Mouse (Mus musculus): Measurements from ENCODE around the gene Rbms3. TPM values are rescaled to one million over a fixed set of nuclear protein-coding genes. Genes with fewer than 3 reads are reported as not detected.
A peak's percentile ranks its signal among the peaks of the same experiment; 100 is the strongest.

The Rbms3 gene
- polyA plus RNA-seq, 1 experiment from 2014 or later: 117 TPM

DNA sequence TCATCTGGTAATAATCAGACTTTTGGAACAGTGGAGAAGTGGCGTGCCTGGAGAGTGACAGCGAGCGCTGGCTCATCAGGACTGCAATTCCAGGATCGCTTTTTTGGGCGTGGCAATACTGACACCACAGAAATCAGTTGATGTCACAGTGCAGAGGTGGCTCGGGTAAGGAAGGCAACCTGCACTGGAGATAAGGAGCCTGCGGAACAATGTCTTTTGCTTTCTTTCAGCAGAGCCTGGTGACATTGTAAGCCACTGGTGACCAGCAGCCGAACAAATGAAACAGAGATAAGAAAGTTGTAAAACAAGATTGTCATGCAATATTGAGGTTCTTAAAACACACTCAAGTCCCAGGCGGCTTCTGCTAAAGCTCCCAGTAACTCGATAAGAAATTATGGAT, 998.9 kb downstream of the Rbms3 start:
- Histone ChIP-seq H3K27me3 (ENCODE audit: insufficient read depth, low read length) (no peaks in the 10 kb centered on the region), H3K9ac (no peak overlapping the region), H3K4me2 (no peak overlapping the region), H3K4me1 (ENCODE audit: insufficient read depth) (no peaks in the 10 kb centered on the region), H3K36me3 (ENCODE audit: insufficient read depth) (no peaks in the 10 kb centered on the region), H3K27ac (ENCODE audit: low read depth) (no peak overlapping the region), H3K4me3 (ENCODE audit: low read depth, low read length) (no peak overlapping the region), H3K9me3 (ENCODE audit: low read depth, low read length) (no peaks in the 10 kb centered on the region)
- DNase-seq (no peak), ATAC-seq (ENCODE audit: insufficient read depth) (no peak)
- 47% methylated on average over 10 of the region's 10 CpGs for WGBS
- no peak for TF ChIP-seq CTCF (IDR thresholded peaks at IDR 0.05; ENCODE audit: low read depth)

GRCm38 (mm10) chr9:116620434-116620833, 1009.3 kb downstream of the Rbms3 start:
- no peaks in the 10 kb centered on the region for H3K4me1 ChIP-seq (ENCODE audit: insufficient read depth)
- no peak for DNase-seq

DNA sequence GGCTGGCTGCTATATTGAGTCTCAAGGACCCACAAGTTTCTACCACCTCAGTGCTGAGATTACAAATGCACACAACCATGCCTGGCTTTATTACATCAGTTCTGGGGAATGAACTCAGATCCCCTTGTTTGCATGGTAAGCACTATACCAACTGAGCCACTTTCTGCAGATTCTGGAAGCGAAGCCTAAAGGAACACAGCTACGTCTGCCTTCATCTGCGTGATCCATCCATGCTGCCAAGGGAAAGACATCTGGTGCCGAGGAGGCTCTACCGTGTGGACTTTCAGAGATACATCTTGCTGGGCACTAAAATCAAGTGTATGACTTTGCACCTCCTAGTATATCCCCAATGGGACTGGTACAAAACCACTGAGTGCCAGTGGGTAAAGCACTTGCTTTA, 1010.8 kb downstream of the Rbms3 start:
- Histone ChIP-seq H3K9me3 (ENCODE audit: low read depth, low read length) (no peaks in the 10 kb centered on the region), H3K36me3 (ENCODE audit: insufficient read depth) (peaks cover 5% of the 10 kb centered on the region; the same call in 1 of the 2 replicates), H3K27me3 (ENCODE audit: insufficient read depth, low read length) (no peaks in the 10 kb centered on the region), H3K4me3 (ENCODE audit: low read depth, low read length) (no peak overlapping the region), H3K4me1 (ENCODE audit: insufficient read depth) (no peaks in the 10 kb centered on the region), H3K27ac (ENCODE audit: low read depth) (no peak overlapping the region), H3K4me2 (no peak overlapping the region), H3K9ac (no peak overlapping the region)
- DNase-seq: no peak
- 95% methylated on average over 5 of the region's 5 CpGs for WGBS
- no peak for TF ChIP-seq CTCF (IDR thresholded peaks at IDR 0.05; ENCODE audit: low read depth)
- no peak for ATAC-seq (ENCODE audit: insufficient read depth)

More at GRCm38 (mm10) chr9:116620434-116620833, 1009.3 kb downstream of the Rbms3 start:
- 71% methylated on average over 5 of the region's 5 CpGs for WGBS
- Histone ChIP-seq H3K4me2 (no peak overlapping the region), H3K36me3 (ENCODE audit: insufficient read depth) (peaks cover 5% of the 10 kb centered on the region; the same call in 1 of the 2 replicates), H3K9me3 (ENCODE audit: low read depth, low read length) (no peaks in the 10 kb centered on the region), H3K9ac (no peak overlapping the region), H3K27me3 (ENCODE audit: insufficient read depth, low read length) (no peaks in the 10 kb centered on the region), H3K27ac (ENCODE audit: low read depth) (no peak overlapping the region), H3K4me3 (ENCODE audit: low read depth, low read length) (no peak overlapping the region)
- ATAC-seq (ENCODE audit: insufficient read depth): no peak
- no peak for TF ChIP-seq CTCF (IDR thresholded peaks at IDR 0.05; ENCODE audit: low read depth)

DNA sequence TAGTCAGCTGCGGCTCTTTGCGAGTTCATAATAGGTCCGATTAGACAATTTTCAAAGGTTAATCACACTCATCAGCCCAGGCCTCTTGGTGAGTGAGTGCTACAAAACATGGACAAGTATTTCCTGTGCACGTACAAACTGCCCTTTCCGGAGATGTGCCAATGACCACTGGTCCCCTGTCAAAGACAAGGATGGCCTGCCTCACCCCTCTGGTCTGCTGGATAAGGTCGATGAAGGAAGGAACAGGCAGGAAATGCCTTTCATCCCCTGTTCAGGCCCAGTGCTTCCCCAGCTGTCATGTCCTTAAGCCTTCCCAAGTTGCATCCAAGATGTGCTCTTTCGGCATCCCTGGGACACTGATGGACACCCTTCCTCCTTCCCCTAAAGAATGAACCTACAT, 1016.4 kb downstream of the Rbms3 start:
- DNase-seq (no peak), ATAC-seq (ENCODE audit: insufficient read depth) (no peak)
- Histone ChIP-seq H3K27ac (ENCODE audit: low read depth) (no peak overlapping the region; the same call in 1 of the 2 replicates), H3K4me3 (ENCODE audit: low read depth, low read length) (no peak overlapping the region), H3K4me1 (ENCODE audit: insufficient read depth) (no peaks in the 10 kb centered on the region), H3K9ac (no peak overlapping the region), H3K36me3 (ENCODE audit: insufficient read depth) (no peaks in the 10 kb centered on the region), H3K27me3 (ENCODE audit: insufficient read depth, low read length) (no peaks in the 10 kb centered on the region), H3K4me2 (no peak overlapping the region), H3K9me3 (ENCODE audit: low read depth, low read length) (no peaks in the 10 kb centered on the region)
- 58% methylated on average over 7 of the region's 7 CpGs for WGBS
- no peak for TF ChIP-seq CTCF (IDR thresholded peaks at IDR 0.05; ENCODE audit: low read depth)

GRCm38 (mm10) chr9:116596046-116596445, 1033.7 kb downstream of the Rbms3 start:
- Histone ChIP-seq H3K36me3 (ENCODE audit: insufficient read depth) (no peaks in the 10 kb centered on the region), H3K9me3 (ENCODE audit: low read depth, low read length) (no peaks in the 10 kb centered on the region), H3K9ac (no peak overlapping the region), H3K4me3 (ENCODE audit: low read depth, low read length) (no peak overlapping the region), H3K4me1 (ENCODE audit: insufficient read depth) (no peaks in the 10 kb centered on the region), H3K4me2 (no peak overlapping the region), H3K27ac (ENCODE audit: low read depth) (no peak overlapping the region), H3K27me3 (ENCODE audit: insufficient read depth, low read length) (no peaks in the 10 kb centered on the region)
- DNase-seq (no peak), ATAC-seq (ENCODE audit: insufficient read depth) (no peak)
- no peak for TF ChIP-seq CTCF (IDR thresholded peaks at IDR 0.05; ENCODE audit: low read depth)
- WGBS: 97% methylated on average over 10 of the region's 10 CpGs

DNA sequence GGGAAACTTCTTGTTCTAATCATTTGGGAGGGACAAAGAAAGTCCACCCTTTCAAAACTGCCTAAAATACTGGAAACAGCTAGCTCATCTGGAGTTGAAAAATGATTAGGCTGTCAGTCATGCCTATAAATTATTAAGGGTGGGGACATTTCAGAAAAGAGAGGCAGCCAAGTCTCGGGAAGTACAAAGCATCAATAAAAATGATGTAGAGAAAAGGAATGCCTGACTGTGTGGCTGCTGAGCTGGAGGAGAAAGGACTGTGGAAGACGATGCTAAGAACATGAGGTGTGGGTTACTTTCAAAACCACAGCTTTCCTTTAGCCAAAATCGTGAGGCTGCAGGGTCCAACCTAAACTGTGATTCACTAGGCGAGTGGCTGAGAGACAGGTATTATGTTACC, 1037.2 kb downstream of the Rbms3 start:
- H3K9me3 ChIP-seq (ENCODE audit: low read depth, low read length): no peaks in the 10 kb centered on the region
- H3K4me3 ChIP-seq (ENCODE audit: low read depth, low read length): no peak overlapping the region
- H3K27me3 ChIP-seq (ENCODE audit: insufficient read depth, low read length): no peaks in the 10 kb centered on the region
- ATAC-seq (ENCODE audit: insufficient read depth) (no peak), DNase-seq (no peak)
- no peak overlapping the region for H3K9ac ChIP-seq
- H3K27ac ChIP-seq (ENCODE audit: low read depth): no peak overlapping the region
- H3K36me3 ChIP-seq (ENCODE audit: insufficient read depth): no peaks in the 10 kb centered on the region
- no peaks in the 10 kb centered on the region for H3K4me1 ChIP-seq (ENCODE audit: insufficient read depth)
- H3K4me2 ChIP-seq: no peak overlapping the region
- no peak for TF ChIP-seq CTCF (IDR thresholded peaks at IDR 0.05; ENCODE audit: low read depth)
- WGBS: 75% methylated on average over 4 of the region's 4 CpGs

DNA sequence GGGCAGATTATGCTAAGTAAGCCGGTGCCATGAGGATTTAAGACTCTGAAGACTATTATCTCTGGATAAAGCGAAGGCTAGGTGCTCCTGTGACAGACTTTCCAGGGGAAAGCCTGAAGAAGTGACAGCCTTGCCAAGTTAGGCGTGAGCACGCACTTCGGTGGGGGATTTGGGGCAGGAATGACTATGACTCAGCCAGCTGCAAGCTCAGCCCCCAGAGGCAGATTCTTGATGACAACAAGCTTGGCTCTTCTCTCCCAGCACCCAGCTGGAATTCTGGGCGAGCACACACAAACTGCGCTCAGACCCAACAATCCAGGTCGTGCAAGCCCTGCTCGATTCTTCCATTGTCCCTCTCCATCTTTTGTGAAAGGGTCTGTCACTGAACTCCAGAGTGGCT, 1038.6 kb downstream of the Rbms3 start:
- 86% methylated on average over 9 of the region's 9 CpGs for WGBS
- H3K9ac ChIP-seq: no peak overlapping the region
- no peak overlapping the region for H3K27ac ChIP-seq (ENCODE audit: low read depth)
- no peaks in the 10 kb centered on the region for H3K36me3 ChIP-seq (ENCODE audit: insufficient read depth)
- H3K9me3 ChIP-seq (ENCODE audit: low read depth, low read length): no peaks in the 10 kb centered on the region
- H3K27me3 ChIP-seq (ENCODE audit: insufficient read depth, low read length): no peaks in the 10 kb centered on the region
- DNase-seq: peak; percentile 10
- H3K4me3 ChIP-seq (ENCODE audit: low read depth, low read length): no peak overlapping the region
- no peak for TF ChIP-seq CTCF (IDR thresholded peaks at IDR 0.05; ENCODE audit: low read depth)
- no peaks in the 10 kb centered on the region for H3K4me1 ChIP-seq (ENCODE audit: insufficient read depth)
- no peak overlapping the region for H3K4me2 ChIP-seq
- no peak for ATAC-seq (ENCODE audit: insufficient read depth)

GRCm38 (mm10) chr9:116569680-116570079, 1060.0 kb downstream of the Rbms3 start:
- H3K4me1 ChIP-seq (ENCODE audit: insufficient read depth): no peaks in the 10 kb centered on the region
- H3K4me2 ChIP-seq: no peak overlapping the region
- DNase-seq (no peak), ATAC-seq (ENCODE audit: insufficient read depth) (no peak; the same call in 1 of the 2 replicates)
- no peaks in the 10 kb centered on the region for H3K9me3 ChIP-seq (ENCODE audit: low read depth, low read length)
- H3K4me3 ChIP-seq (ENCODE audit: low read depth, low read length): no peak overlapping the region
- TF ChIP-seq CTCF (IDR thresholded peaks at IDR 0.05; ENCODE audit: low read depth): no peak
- 59% methylated on average over 2 of the region's 2 CpGs for WGBS
- H3K27ac ChIP-seq (ENCODE audit: low read depth): no peak overlapping the region
- H3K27me3 ChIP-seq (ENCODE audit: insufficient read depth, low read length): no peaks in the 10 kb centered on the region
- H3K9ac ChIP-seq: no peak overlapping the region
- no peaks in the 10 kb centered on the region for H3K36me3 ChIP-seq (ENCODE audit: insufficient read depth)

Data from lung, embryonic 14.5 days (tissue).